Mouse (Mus musculus) forebrain, embryonic 10.5 days (tissue): ENCODE measurements around the gene Dgkh. TPM values are rescaled to one million over a fixed set of nuclear protein-coding genes. Genes with fewer than 3 reads are reported as not detected.

Experiments
- DNase-seq: peaks from one replicate; pipeline ENCODE4 v3.0.0-alpha.2; 2017; ENCODE audit warnings: low spot score; ENCODE audit errors: extremely low spot score
- H3K27ac ChIP-seq: fragments of 300-500 bp; sonication (generic); 2 replicates; pipeline ENCODE4 v1.5.1; 2016; ENCODE audit warnings: mild to moderate bottlenecking
- H3K27me3 ChIP-seq: fragments of 300-500 bp; sonication (generic); 2 replicates; pipeline ENCODE4 v1.6.1; 2016; ENCODE audit warnings: mild to moderate bottlenecking; ENCODE audit not compliant: poor library complexity, severe bottlenecking
- H3K36me3 ChIP-seq: fragments of 300-500 bp; sonication (generic); replicated peaks from 2 replicates; pipeline ENCODE4 v1.6.1; 2016; ENCODE audit warnings: mild to moderate bottlenecking, moderate library complexity
- H3K4me1 ChIP-seq: fragments of 300-500 bp; sonication (generic); 2 replicates; pipeline ENCODE4 v1.6.1; 2016
- H3K4me3 ChIP-seq: fragments of 300-500 bp; sonication (generic); 2 replicates; pipeline ENCODE4 v1.5.1; 2016; ENCODE audit warnings: mild to moderate bottlenecking, moderate library complexity
- H3K9me3 ChIP-seq: fragments of 300-500 bp; sonication (generic); 2 replicates; pipeline ENCODE4 v1.6.1; 2016; ENCODE audit warnings: mild to moderate bottlenecking, moderate library complexity
- WGBS: fragments of 180-500 bp; shearing (Covaris S2); methylation state at CpG from one replicate; pipeline ENCODE4 v1.1.7; 2016; 5-methylcytosine and 5-hydroxymethylcytosine counted together
- polyA plus RNA-seq: library from polyadenylated mRNA; unstranded; fragments of >200 nt; fragmentation: Nextera tagmentation; extraction: Ambion mirVana; gene quantifications from 2 replicates; pipeline ENCODE4 v1.2.1, GENCODE M21; 2016

Gene Dgkh
- polyA plus RNA-seq, 1 experiment from 2014 or later, result 0.98 TPM

DNA sequence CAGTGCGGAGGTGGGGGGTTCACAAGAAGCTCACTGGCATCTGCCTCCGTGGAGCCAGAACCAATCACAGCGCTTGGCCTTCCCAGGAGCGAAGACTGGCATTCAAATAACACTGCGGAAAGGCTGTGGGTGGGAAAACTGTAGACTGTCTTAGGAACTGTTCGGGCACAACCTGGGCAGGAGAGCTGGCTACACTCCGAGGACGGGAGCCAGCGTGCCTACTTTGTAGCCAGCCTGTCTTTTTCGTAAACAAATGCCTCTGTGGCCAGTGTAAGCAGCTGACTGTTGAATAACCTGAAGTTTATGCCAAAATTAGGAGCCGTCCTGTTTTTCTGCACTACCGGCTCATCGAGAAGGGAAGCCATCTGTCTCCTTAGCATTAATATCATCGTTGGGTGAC, 71.1 kb downstream of the Dgkh start:
- Histone ChIP-seq H3K27me3 (no peaks in the 10 kb centered on the region), H3K9me3 (peaks cover 21% of the 10 kb centered on the region; the same call in 1 of the 2 replicates), H3K27ac (no peak overlapping the region), H3K4me1 (no peaks in the 10 kb centered on the region), H3K4me3 (no peak overlapping the region), H3K36me3 (no peaks in the 10 kb centered on the region)
- 96% methylated on average over 14 of the region's 14 CpGs for WGBS
- no peak for DNase-seq

DNA sequence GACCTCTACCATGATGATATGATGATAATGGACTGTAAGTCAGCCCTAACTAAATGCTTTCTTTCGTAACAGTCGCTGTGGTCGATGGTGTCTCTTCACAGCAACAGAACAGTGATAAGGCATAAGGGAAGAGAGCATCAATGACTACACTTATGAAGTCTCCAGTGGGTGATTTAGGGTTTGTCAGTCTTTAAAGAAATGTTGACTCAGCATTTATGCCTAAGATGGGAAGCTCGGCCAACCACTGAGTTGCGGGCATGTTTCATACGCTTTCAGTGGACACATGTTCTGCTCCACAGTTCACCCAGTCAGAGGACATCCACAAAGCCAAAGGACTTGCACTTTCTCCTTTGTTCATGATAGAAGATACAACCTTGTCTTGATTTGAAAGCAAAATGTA, 73.9 kb downstream of the Dgkh start:
- H3K4me1 ChIP-seq, result peaks cover 7% of the 10 kb centered on the region; the same call in 1 of the 2 replicates
- no peaks in the 10 kb centered on the region for H3K27me3 ChIP-seq
- no peak overlapping the region for H3K27ac ChIP-seq
- no peak overlapping the region for H3K4me3 ChIP-seq
- WGBS, result 96% methylated on average over 6 of the region's 6 CpGs
- H3K36me3 ChIP-seq, result no peaks in the 10 kb centered on the region
- peaks cover 21% of the 10 kb centered on the region; the same call in 1 of the 2 replicates for H3K9me3 ChIP-seq
- no peak for DNase-seq

DNA sequence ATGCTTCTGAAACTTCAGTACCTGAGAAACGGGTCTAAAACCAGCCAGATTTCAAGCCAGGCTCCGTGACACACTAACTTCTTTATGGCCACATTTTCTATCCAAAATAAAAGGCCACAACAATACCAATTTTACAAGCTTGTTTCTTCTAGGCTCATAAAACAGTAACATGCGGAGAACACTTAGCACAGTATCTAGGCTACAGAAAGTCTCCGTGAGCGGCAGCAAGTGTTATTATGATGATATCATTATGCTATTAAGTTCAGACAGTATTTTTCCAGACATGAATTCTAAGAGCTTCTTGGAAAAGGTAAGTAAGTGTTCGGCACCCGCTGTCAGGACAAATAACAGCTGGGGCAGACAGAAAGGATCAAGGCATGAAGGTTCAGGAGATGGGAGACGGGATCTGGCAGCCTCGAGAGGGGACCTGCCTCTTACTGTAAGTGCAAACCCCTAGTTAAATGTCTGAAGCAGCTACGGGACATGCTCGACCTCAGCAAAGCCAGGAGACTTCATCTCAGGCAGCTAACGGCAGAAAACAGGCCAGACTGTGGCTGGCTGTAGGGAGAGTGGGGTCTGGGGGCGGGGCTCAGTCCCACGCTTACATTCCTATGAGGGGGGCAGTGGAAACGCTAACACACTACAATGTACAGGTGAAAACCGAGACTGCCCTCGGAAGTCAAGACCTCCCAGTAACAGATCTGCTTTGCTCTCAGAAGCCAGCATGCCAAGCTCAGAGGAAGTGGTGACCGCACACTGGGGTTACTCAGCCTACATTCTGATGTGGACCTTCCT, 75.5 kb downstream of the Dgkh start:
- DNase-seq, result no peak
- no peaks in the 10 kb centered on the region for H3K36me3 ChIP-seq
- H3K9me3 ChIP-seq, result peaks cover 21% of the 10 kb centered on the region; the same call in 1 of the 2 replicates
- no peak overlapping the region for H3K27ac ChIP-seq
- no peak overlapping the region for H3K4me3 ChIP-seq
- no peaks in the 10 kb centered on the region for H3K27me3 ChIP-seq
- WGBS, result 91% methylated on average over 18 of the region's 18 CpGs
- H3K4me1 ChIP-seq, result peaks cover 7% of the 10 kb centered on the region; the same call in 1 of the 2 replicates

GRCm38 (mm10) chr14:78654939-78655556, 77.5 kb downstream of the Dgkh start:
- no peak for DNase-seq
- Histone ChIP-seq H3K36me3 (no peaks in the 10 kb centered on the region), H3K27ac (no peak overlapping the region), H3K4me3 (no peak overlapping the region), H3K4me1 (peaks cover 7% of the 10 kb centered on the region; the same call in 1 of the 2 replicates), H3K9me3 (peaks cover 10% of the 10 kb centered on the region; the same call in 1 of the 2 replicates), H3K27me3 (no peaks in the 10 kb centered on the region)
- 88% methylated on average over 7 of the region's 7 CpGs for WGBS

DNA sequence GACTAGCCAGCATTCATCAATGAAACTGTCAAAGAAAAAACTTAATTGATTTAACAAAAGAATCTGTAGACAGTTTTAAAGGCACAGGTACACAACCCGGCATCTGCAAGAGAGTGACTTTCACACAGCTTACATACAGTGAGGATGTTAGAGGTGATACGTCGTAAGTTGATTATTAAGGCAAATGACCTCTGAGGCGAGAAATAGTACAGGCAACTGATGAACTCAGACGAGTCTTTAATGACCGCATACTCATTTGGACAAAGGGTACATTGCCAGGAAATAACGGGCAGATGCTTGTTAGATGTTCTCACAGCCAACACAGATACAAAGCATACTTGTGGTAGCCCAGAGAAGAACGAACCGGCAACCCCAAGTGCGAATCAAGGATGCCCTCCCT, 78.4 kb downstream of the Dgkh start:
- H3K4me3 ChIP-seq, result no peak overlapping the region
- 83% methylated on average over 10 of the region's 10 CpGs for WGBS
- H3K9me3 ChIP-seq, result peaks cover 10% of the 10 kb centered on the region; the same call in 1 of the 2 replicates
- peaks cover 7% of the 10 kb centered on the region; the same call in 1 of the 2 replicates for H3K4me1 ChIP-seq
- H3K27ac ChIP-seq, result no peak overlapping the region
- no peak for DNase-seq
- no peaks in the 10 kb centered on the region for H3K27me3 ChIP-seq
- no peaks in the 10 kb centered on the region for H3K36me3 ChIP-seq

DNA sequence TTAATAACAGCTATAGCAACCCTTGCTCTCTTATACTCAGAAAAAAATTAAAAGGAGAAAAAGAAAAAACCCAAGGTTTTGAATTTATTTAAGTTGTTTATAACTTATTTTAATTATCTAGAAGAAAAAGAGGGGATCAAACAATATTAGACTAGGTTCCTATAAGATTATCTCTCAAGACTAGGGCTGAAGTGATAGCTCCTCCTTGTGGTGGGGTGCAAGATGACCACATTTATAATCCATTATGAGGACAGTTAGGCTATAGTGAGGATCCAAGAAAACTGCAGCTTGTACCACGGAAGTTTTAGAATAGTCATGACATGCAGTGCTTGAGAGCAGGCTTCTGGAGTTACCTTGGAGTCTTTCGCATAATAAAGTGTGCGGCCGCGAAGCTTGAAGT, 79.2 kb downstream of the Dgkh start:
- Histone ChIP-seq H3K36me3 (no peaks in the 10 kb centered on the region), H3K4me1 (peaks cover 7% of the 10 kb centered on the region; the same call in 1 of the 2 replicates), H3K9me3 (peaks cover 4% of the 10 kb centered on the region; the same call in 1 of the 2 replicates), H3K4me3 (no peak overlapping the region), H3K27ac (no peak overlapping the region), H3K27me3 (no peaks in the 10 kb centered on the region)
- 92% methylated on average over 5 of the region's 5 CpGs for WGBS
- no peak for DNase-seq

GRCm38 (mm10) chr14:78651696-78652095, 80.9 kb downstream of the Dgkh start:
- Histone ChIP-seq H3K4me1 (peaks cover 7% of the 10 kb centered on the region; the same call in 1 of the 2 replicates), H3K27ac (no peak overlapping the region), H3K9me3 (no peaks in the 10 kb centered on the region), H3K36me3 (no peaks in the 10 kb centered on the region), H3K27me3 (no peaks in the 10 kb centered on the region), H3K4me3 (no peak overlapping the region)
- 91% methylated on average over 7 of the region's 7 CpGs for WGBS
- DNase-seq, result no peak

DNA sequence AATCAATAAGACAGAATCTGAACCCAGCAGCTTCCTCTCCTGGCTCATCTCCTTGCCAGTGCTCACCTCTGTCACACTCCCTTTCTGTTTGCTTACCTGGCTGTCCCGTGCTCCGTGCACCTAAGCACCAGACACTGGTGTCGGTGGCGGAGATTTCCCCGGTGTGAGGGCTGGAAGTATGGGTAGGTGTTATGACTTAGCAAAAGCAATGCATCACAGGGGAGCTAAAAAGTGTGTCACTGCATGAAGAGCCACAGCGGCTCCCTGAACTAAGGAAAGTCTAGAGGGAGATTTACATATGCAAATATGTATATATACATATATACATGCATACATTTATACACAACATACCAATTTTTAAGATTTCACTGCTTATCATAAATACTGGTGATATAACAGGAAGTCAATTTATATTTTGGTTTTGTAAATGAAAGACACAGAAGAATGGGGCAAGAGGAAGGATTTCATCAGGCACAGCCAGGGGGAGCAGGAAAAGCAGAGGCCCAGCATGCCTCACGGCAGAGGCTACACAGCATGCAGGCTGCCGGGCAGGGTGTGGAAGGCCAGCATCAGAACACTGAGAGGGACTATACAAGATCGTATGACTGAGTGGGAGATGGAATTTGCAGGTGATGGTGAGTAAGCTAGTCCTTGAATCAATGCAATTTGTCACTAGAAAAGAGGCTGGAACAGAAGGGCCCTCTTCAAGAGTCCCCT, 82.0 kb downstream of the Dgkh start:
- H3K27ac ChIP-seq, result no peak overlapping the region
- no peak for DNase-seq
- 86% methylated on average over 9 of the region's 9 CpGs for WGBS
- no peaks in the 10 kb centered on the region for H3K27me3 ChIP-seq
- no peaks in the 10 kb centered on the region for H3K36me3 ChIP-seq
- H3K4me3 ChIP-seq, result no peak overlapping the region
- no peaks in the 10 kb centered on the region for H3K9me3 ChIP-seq
- H3K4me1 ChIP-seq, result peaks cover 7% of the 10 kb centered on the region; the same call in 1 of the 2 replicates

DNA sequence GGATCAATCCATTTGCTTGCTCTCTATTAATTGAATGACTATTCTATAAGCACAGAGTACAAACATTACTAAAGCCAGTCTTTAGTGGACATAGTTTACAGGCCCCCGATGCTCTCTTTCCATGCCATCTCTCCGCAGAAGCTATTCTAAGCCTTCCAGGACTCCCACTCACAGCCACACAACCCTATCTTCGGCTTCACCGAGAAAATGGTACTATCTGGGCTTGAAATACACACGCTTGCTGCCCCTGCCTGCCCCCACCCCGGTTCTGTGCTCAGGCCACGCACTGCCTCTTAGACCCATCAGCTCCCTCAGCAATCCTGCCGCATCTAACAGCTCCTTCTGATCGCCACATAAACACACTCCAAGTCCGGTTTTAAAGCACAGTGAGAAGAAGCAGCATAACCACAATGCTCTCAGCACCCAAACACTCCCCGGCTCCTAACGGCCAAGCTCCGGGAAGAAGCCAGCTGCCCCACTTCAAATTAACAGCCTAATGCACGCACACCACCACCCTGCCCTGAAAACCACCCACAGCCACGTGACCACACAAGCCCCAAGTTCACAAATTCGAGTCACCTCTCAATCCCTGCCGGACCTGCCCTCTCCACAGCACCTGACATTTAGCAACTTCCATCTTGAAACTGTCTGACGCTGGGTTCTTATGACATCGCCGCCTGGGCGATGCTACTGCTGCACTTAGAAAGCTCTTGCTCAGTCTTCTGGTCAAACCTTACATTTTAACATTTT, 82.9 kb downstream of the Dgkh start:
- H3K4me3 ChIP-seq, result no peak overlapping the region
- H3K27me3 ChIP-seq, result no peaks in the 10 kb centered on the region
- no peak overlapping the region for H3K27ac ChIP-seq
- peaks cover 7% of the 10 kb centered on the region; the same call in 1 of the 2 replicates for H3K4me1 ChIP-seq
- WGBS, result 92% methylated on average over 21 of the region's 21 CpGs
- DNase-seq, result no peak
- no peaks in the 10 kb centered on the region for H3K9me3 ChIP-seq
- H3K36me3 ChIP-seq, result no peaks in the 10 kb centered on the region

- no peak overlapping the region for H3K4me3 ChIP-seq
- 88% methylated on average over 3 of the region's 3 CpGs for WGBS
- H3K9me3 ChIP-seq, result no peaks in the 10 kb centered on the region
- no peaks in the 10 kb centered on the region for H3K4me1 ChIP-seq
- DNase-seq, result no peak
- no peaks in the 10 kb centered on the region for H3K27me3 ChIP-seq
- H3K36me3 ChIP-seq, result no peaks in the 10 kb centered on the region
- no peak overlapping the region for H3K27ac ChIP-seq
Observed at GRCm38 (mm10) chr14:78645622-78646021, 87.0 kb downstream of the Dgkh start.

DNA sequence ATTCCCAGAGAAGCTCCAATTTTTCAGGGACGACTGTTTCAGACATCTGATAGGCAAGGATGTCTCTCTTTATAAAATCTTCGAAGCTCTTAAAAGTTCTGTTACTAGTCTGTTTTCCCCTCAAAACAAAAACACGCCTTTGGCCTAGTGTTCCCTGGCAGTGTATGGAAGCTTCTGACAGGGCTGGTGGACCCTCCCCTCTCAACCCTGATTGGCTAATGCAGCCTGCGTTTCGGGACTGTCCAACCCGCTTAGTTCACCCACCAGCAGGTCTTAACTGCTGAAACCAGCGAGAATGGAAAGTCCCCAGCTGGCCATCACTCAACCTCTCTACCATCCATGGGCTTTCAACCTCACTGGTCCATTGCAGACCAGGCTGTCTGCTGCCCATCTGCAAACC, 91.3 kb downstream of the Dgkh start:
- Histone ChIP-seq H3K9me3 (no peaks in the 10 kb centered on the region), H3K4me3 (no peak overlapping the region), H3K27me3 (no peaks in the 10 kb centered on the region), H3K4me1 (no peaks in the 10 kb centered on the region), H3K27ac (no peak overlapping the region), H3K36me3 (no peaks in the 10 kb centered on the region)
- DNase-seq, result no peak
- WGBS, result 83% methylated on average over 7 of the region's 7 CpGs

GRCm38 (mm10) chr14:78639691-78640090, 92.9 kb downstream of the Dgkh start:
- Histone ChIP-seq H3K4me1 (no peaks in the 10 kb centered on the region; the same call in 1 of the 2 replicates), H3K4me3 (no peak overlapping the region)
- WGBS, result 87% methylated on average over 5 of the region's 5 CpGs

More at GRCm38 (mm10) chr14:78639691-78640090, 92.9 kb downstream of the Dgkh start:
- DNase-seq, result no peak
- no peaks in the 10 kb centered on the region for H3K36me3 ChIP-seq
- no peak overlapping the region for H3K27ac ChIP-seq
- H3K9me3 ChIP-seq, result no peaks in the 10 kb centered on the region
- no peaks in the 10 kb centered on the region for H3K27me3 ChIP-seq
